Mouse (Mus musculus) CH12.LX (cell line): Measurements from ENCODE around the gene Hypk. TPM values are rescaled to one million over a fixed set of nuclear protein-coding genes. Genes with fewer than 3 reads are reported as not detected.
A peak's percentile ranks its signal among the peaks of the same experiment; 100 is the strongest.

Source experiments
- DNase-seq: peaks from one replicate; pipeline ENCODE4 v3.0.0-alpha.2; 2013; ENCODE audit errors: extremely low read depth
- H3K27ac ChIP-seq: 2 replicates; pipeline ENCODE4 v1.5.1; 2012; ENCODE audit warnings: low read depth, mild to moderate bottlenecking, control low read depth, moderate library complexity; ENCODE audit not compliant: insufficient read depth
- H3K27me3 ChIP-seq: replicated peaks from 2 replicates; pipeline ENCODE3; 2012; ENCODE audit warnings: inconsistent platforms
- H3K36me3 ChIP-seq, 2 experiments: replicated peaks in 1 of 2; 2 replicates each; pipeline versions ENCODE3 to v1.6.1; 2012; ENCODE audit warnings: inconsistent platforms in 1 of 2, low read length in 1 of 2, mild to moderate bottlenecking in 1 of 2, mixed read lengths in 1 of 2, moderate library complexity in 1 of 2; ENCODE audit not compliant: control insufficient read depth in 1 of 2, insufficient read depth in 1 of 2
- H3K4me1 ChIP-seq, 2 experiments: 2 replicates each; pipeline ENCODE4 v1.6.1; 2012; ENCODE audit warnings: inconsistent platforms in 1 of 2, moderate library complexity in 1 of 2; ENCODE audit not compliant: insufficient read depth in 2 of 2, control insufficient read depth in 1 of 2
- H3K4me2 ChIP-seq: 2 replicates; pipeline ENCODE4 v1.6.1; 2012; ENCODE audit warnings: low read depth, mild to moderate bottlenecking, control low read depth; ENCODE audit not compliant: poor library complexity, insufficient read depth, severe bottlenecking
- H3K4me3 ChIP-seq, 3 experiments: fragments of 150-350 bp in 1 of 3; sonication (generic) in 1 of 3; replicated peaks in 1 of 3; 2 replicates each; pipeline versions ENCODE3 to v1.5.1; 2011 to 2012; ENCODE audit warnings: low read depth in 2 of 3, low read length in 2 of 3, mild to moderate bottlenecking in 2 of 3, moderate library complexity in 2 of 3, control low read depth in 1 of 3, improper control_type of control experiment in 1 of 3, inconsistent platforms in 1 of 3, mixed read lengths in 1 of 3; ENCODE audit not compliant: poor library complexity in 1 of 3
- H3K79me2 ChIP-seq: replicated peaks from 2 replicates; pipeline ENCODE4 v1.6.1; 2012; ENCODE audit warnings: mild to moderate bottlenecking, moderate library complexity; ENCODE audit not compliant: control insufficient read depth, poor library complexity, insufficient read depth, severe bottlenecking; ENCODE audit errors: extremely low read depth
- H3K9ac ChIP-seq: 2 replicates; pipeline ENCODE4 v1.6.1; 2012; ENCODE audit warnings: low read depth, mild to moderate bottlenecking, control low read depth, moderate library complexity; ENCODE audit not compliant: insufficient read depth
- H3K9me3 ChIP-seq: replicated peaks from 2 replicates; pipeline ENCODE3; 2012; ENCODE audit warnings: low read length, inconsistent platforms, mixed read lengths
- BHLHE40 ChIP-seq: IDR thresholded peaks from 2 replicates; pipeline ENCODE4 v1.6.1; 2011; ENCODE audit warnings: mild to moderate bottlenecking, low read depth, low read length, improper control_type of control experiment
- CHD1 ChIP-seq: IDR thresholded peaks from 2 replicates; pipeline ENCODE4 v1.6.1; 2012; ENCODE audit warnings: low read depth, low read length, improper control_type of control experiment, inconsistent platforms
- CHD2 ChIP-seq: IDR thresholded peaks from 2 replicates; pipeline ENCODE4 v1.6.1; 2011; ENCODE audit warnings: low read length, improper control_type of control experiment
- CTCF ChIP-seq, 2 experiments: IDR thresholded peaks in 1 of 2; conservative IDR thresholded peaks in 1 of 2; 2 replicates each; pipeline ENCODE4 v1.5.1; 2011 to 2012; ENCODE audit warnings: low read depth in 2 of 2, low read length in 2 of 2, improper control_type of control experiment in 1 of 2, inconsistent platforms in 1 of 2, mild to moderate bottlenecking in 1 of 2, moderate library complexity in 1 of 2
- E2F4 ChIP-seq: IDR thresholded peaks from 2 replicates; pipeline ENCODE4 v1.6.1; 2011; ENCODE audit warnings: low read depth, low read length, improper control_type of control experiment; ENCODE audit not compliant: insufficient replicate concordance
- ELF1 ChIP-seq: IDR thresholded peaks from 2 replicates; pipeline ENCODE4 v1.6.1; 2014; ENCODE audit warnings: low read depth, mild to moderate bottlenecking, inconsistent platforms, low read length, improper control_type of control experiment
- EP300 ChIP-seq: IDR thresholded peaks from 2 replicates; pipeline ENCODE4 v1.6.1; 2011; ENCODE audit warnings: low read length, improper control_type of control experiment
- ETS1 ChIP-seq: conservative IDR thresholded peaks from 2 replicates; pipeline ENCODE4 v1.6.1; 2012; ENCODE audit warnings: low read depth, mild to moderate bottlenecking, inconsistent platforms, low read length, improper control_type of control experiment, moderate library complexity
- GABPA ChIP-seq: IDR thresholded peaks from 2 replicates; pipeline ENCODE4 v1.6.1; 2012; ENCODE audit warnings: low read depth, low read length, improper control_type of control experiment, inconsistent platforms; ENCODE audit not compliant: insufficient replicate concordance
- HCFC1 ChIP-seq: IDR thresholded peaks from 2 replicates; pipeline ENCODE4 v1.6.1; 2012; ENCODE audit warnings: low read depth, mild to moderate bottlenecking, inconsistent platforms, low read length, improper control_type of control experiment
- IRF4 ChIP-seq: IDR thresholded peaks from 2 replicates; pipeline ENCODE4 v1.6.1; 2014; ENCODE audit warnings: low read depth, mild to moderate bottlenecking, inconsistent platforms, low read length, improper control_type of control experiment
- JUND ChIP-seq: conservative IDR thresholded peaks from 2 replicates; pipeline ENCODE4 v1.6.1; 2011; ENCODE audit warnings: low read depth, low read length, improper control_type of control experiment
- KAT2A ChIP-seq: IDR thresholded peaks from 2 replicates; pipeline ENCODE4 v1.6.1; 2012; ENCODE audit warnings: low read length, improper control_type of control experiment, inconsistent platforms; ENCODE audit not compliant: insufficient replicate concordance
- MAFK ChIP-seq: IDR thresholded peaks from 2 replicates; pipeline ENCODE4 v1.6.1; 2011; ENCODE audit warnings: low read length, improper control_type of control experiment; ENCODE audit not compliant: insufficient replicate concordance
- MAX ChIP-seq: IDR thresholded peaks from 2 replicates; pipeline ENCODE4 v1.6.1; 2011; ENCODE audit warnings: low read length, improper control_type of control experiment
- MAZ ChIP-seq: IDR thresholded peaks from 2 replicates; pipeline ENCODE4 v1.6.1; 2012; ENCODE audit warnings: low read depth, mild to moderate bottlenecking, inconsistent platforms, low read length, improper control_type of control experiment, moderate library complexity
- MEF2A ChIP-seq: IDR thresholded peaks from 2 replicates; pipeline ENCODE4 v1.6.1; 2014; ENCODE audit warnings: low read depth, mild to moderate bottlenecking, inconsistent platforms, low read length, improper control_type of control experiment, borderline replicate concordance
- MXI1 ChIP-seq: IDR thresholded peaks from 2 replicates; pipeline ENCODE4 v1.6.1; 2011; ENCODE audit warnings: mild to moderate bottlenecking, low read depth, low read length, improper control_type of control experiment
- MYC ChIP-seq: IDR thresholded peaks from 2 replicates; pipeline ENCODE4 v1.6.1; 2011; ENCODE audit warnings: low read depth, mild to moderate bottlenecking, improper control_type of control experiment, low read length
- NELFE ChIP-seq: IDR thresholded peaks from 2 replicates; pipeline ENCODE4 v1.6.1; 2011; ENCODE audit warnings: low read depth, low read length, improper control_type of control experiment
- NRF1 ChIP-seq: IDR thresholded peaks from 2 replicates; pipeline ENCODE4 v1.6.1; 2014; ENCODE audit warnings: low read depth, mild to moderate bottlenecking, inconsistent platforms, low read length, improper control_type of control experiment, moderate library complexity
- PAX5 ChIP-seq: IDR thresholded peaks from 2 replicates; pipeline ENCODE4 v1.6.1; 2012; ENCODE audit warnings: low read length, inconsistent platforms, mixed read lengths
- POLR2A ChIP-seq: IDR thresholded peaks from 2 replicates; pipeline ENCODE4 v1.6.1; 2011; ENCODE audit warnings: low read depth, mild to moderate bottlenecking, improper control_type of control experiment, low read length
- POLR2AphosphoS2 ChIP-seq: IDR thresholded peaks from 2 replicates; pipeline ENCODE4 v1.6.1; 2011; ENCODE audit warnings: low read depth, low read length, improper control_type of control experiment
- RAD21 ChIP-seq: IDR thresholded peaks from 2 replicates; pipeline ENCODE4 v1.6.1; 2011; ENCODE audit warnings: low read depth, mild to moderate bottlenecking, low read length, improper control_type of control experiment, moderate library complexity
- RCOR1 ChIP-seq: conservative IDR thresholded peaks from 2 replicates; pipeline ENCODE4 v1.6.1; 2012; ENCODE audit warnings: low read depth, mild to moderate bottlenecking, inconsistent platforms, low read length, improper control_type of control experiment
- SIN3A ChIP-seq: IDR thresholded peaks from 2 replicates; pipeline ENCODE4 v1.6.1; 2012; ENCODE audit warnings: low read length, improper control_type of control experiment, inconsistent platforms
- SMC3 ChIP-seq: IDR thresholded peaks from 2 replicates; pipeline ENCODE4 v1.6.1; 2011; ENCODE audit warnings: low read depth, low read length, improper control_type of control experiment
- TBP ChIP-seq: conservative IDR thresholded peaks from 2 replicates; pipeline ENCODE4 v1.6.1; 2011; ENCODE audit warnings: low read depth, low read length, improper control_type of control experiment
- TCF12 ChIP-seq: IDR thresholded peaks from 2 replicates; pipeline ENCODE4 v1.6.1; 2014; ENCODE audit warnings: low read depth, mild to moderate bottlenecking, inconsistent platforms, low read length, improper control_type of control experiment
- UBTF ChIP-seq: IDR thresholded peaks from 2 replicates; pipeline ENCODE4 v1.6.1; 2012; ENCODE audit warnings: low read depth, mild to moderate bottlenecking, inconsistent platforms, low read length, improper control_type of control experiment, moderate library complexity
- USF1 ChIP-seq: IDR thresholded peaks from 2 replicates; pipeline ENCODE4 v1.6.1; 2014; ENCODE audit warnings: low read depth, mild to moderate bottlenecking, inconsistent platforms, low read length, improper control_type of control experiment
- USF2 ChIP-seq: conservative IDR thresholded peaks from 2 replicates; pipeline ENCODE4 v1.6.1; 2011; ENCODE audit warnings: low read depth, low read length, improper control_type of control experiment
- ZC3H11A ChIP-seq: IDR thresholded peaks from 2 replicates; pipeline ENCODE4 v1.6.1; 2012; ENCODE audit warnings: low read depth, mild to moderate bottlenecking, inconsistent platforms, low read length, improper control_type of control experiment
- ZMIZ1 ChIP-seq: IDR thresholded peaks from 2 replicates; pipeline ENCODE4 v1.6.1; 2012; ENCODE audit warnings: low read depth, mild to moderate bottlenecking, inconsistent platforms, low read length, improper control_type of control experiment
- ZNF384 ChIP-seq: IDR thresholded peaks from 2 replicates; pipeline ENCODE4 v1.6.1; 2012; ENCODE audit warnings: low read depth, low read length, improper control_type of control experiment, inconsistent platforms
- dilution Hi-C: fragments of 300-500 bp; cut with MboI; formaldehyde crosslinking; loops from 2 replicates; pipeline ENCODE4 v1.14.3; 2020; ENCODE audit warnings: low sequenced_read_pairs; ENCODE audit not compliant: extremely low pct_unique_long_range_greater_than_20kb, extremely low pct_ligation_motif_present
- in situ Hi-C: fragments of 300-500 bp; cut with MboI; formaldehyde crosslinking; loops from 3 replicates; pipeline ENCODE4 v1.14.3; 2019; ENCODE audit warnings: low sequenced_read_pairs, low pct_ligation_motif_present, low pct_unique_long_range_greater_than_20kb, mixed read lengths
- polyA plus RNA-seq: library from polyadenylated mRNA; unstranded; fragments of >175 nt; gene quantifications from 2 replicates; pipeline ENCODE4 v1.2.1, GENCODE M21; 2012; ENCODE audit warnings: low read depth; ENCODE audit not compliant: insufficient read length
- total RNA-seq, 2 experiments: library from RNA; depleted of rRNA; stranded (reverse); fragments of 300-350 nt in 1 of 2; fragments of >200 nt in 1 of 2; gene quantifications; 2 replicates each; pipeline ENCODE4 v1.2.3; 2012 to 2014

Hypk gene
- total and polyA plus RNA-seq, 3 experiments, result 11.7 to 119 (median 15.4) TPM

GRCm38 (mm10) chr2:121413387-121414042 lies 39.6 kb upstream of the Hypk start, which contains the start of the genes Pdia3 and Catsper2 (continued):
- TF ChIP-seq ZC3H11A (no peak), TCF12 (peak; percentile 92), MXI1 (peak; percentile 80)

DNA sequence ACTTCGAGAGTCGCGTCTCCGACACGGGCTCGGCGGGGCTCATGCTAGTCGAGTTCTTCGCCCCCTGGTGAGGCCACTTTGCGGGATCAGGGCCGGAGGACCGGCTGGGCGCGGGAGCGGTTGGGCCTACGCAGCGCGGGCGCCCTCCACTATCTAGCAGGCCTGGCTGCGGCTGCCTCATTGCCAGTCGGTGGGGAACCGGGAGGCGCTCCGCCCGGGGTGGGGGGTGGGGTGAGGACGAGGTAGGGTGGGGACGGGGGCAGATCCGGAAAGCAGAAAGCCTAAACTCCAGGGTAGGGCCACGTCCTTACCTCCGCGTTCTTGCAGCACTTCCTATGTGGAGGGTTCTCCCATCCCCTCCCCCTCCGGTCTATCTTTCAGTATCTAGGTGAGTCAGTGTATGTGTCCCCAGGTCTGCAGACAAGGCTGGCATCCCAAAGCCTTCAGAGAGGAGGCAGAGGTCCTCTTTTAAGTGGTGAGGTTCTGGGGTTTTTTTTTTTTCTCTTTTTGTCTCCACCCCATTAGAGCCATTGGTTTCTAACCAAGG lies 38.9 kb upstream of the Hypk start:
- no peaks in the 10 kb centered on the region for H3K9me3 ChIP-seq
- in situ Hi-C loops (no loop called here), dilution Hi-C loops (no loop called here)
- H3K36me3 ChIP-seq, result peaks cover 5 to 34% of the 10 kb centered on the region in 2 experiments
- peak overlapping the region; percentile 72 to 96 (median 94) for H3K4me3 ChIP-seq
- H3K79me2 ChIP-seq, result peaks cover 54% of the 10 kb centered on the region
- peak; percentile 77 for DNase-seq
- peak overlapping the region; percentile 62 for H3K4me2 ChIP-seq
- H3K27me3 ChIP-seq, result no peaks in the 10 kb centered on the region
- peaks cover 8 to 48% of the 10 kb centered on the region in 2 experiments; a peak in 3 of 4 replicates for H3K4me1 ChIP-seq
- H3K27ac ChIP-seq, result peak overlapping the region; percentile 85
- H3K9ac ChIP-seq, result peak overlapping the region; percentile 96
- TF ChIP-seq GABPA, result no peak
- no peak for TF ChIP-seq PAX5
- no peak for TF ChIP-seq TBP
- no peak for TF ChIP-seq E2F4
- no peak for TF ChIP-seq JUND
- no peak for TF ChIP-seq MAFK
- no peak for TF ChIP-seq HCFC1
- TF ChIP-seq CHD1, result peak; percentile 82
- TF ChIP-seq ZMIZ1, result no peak
- 0 out of 2 replicates have a peak, but pooled peaks have one; percentile 18 for TF ChIP-seq EP300
- TF ChIP-seq RAD21, result no peak
- TF ChIP-seq POLR2A, result no peak
- peak; percentile 58 for TF ChIP-seq MXI1
- TF ChIP-seq USF1, result no peak
- TF ChIP-seq ELF1, result peak; percentile 59
- TF ChIP-seq SMC3, result no peak
- peak; percentile 18; the same call in 1 of the 2 replicates for TF ChIP-seq MAX
- no peak for TF ChIP-seq USF2
- TF ChIP-seq MAZ, result no peak
- peak; percentile 64 for TF ChIP-seq ZNF384
- no peak for TF ChIP-seq ZC3H11A
- no peak for TF ChIP-seq NRF1
- 0 out of 2 replicates have a peak, but pooled peaks have one; percentile 45 for TF ChIP-seq MYC
- no peak for TF ChIP-seq NELFE
- peak; percentile 84 for TF ChIP-seq SIN3A
- 0 out of 2 replicates have a peak, but pooled peaks have one; percentile 17 for TF ChIP-seq ETS1
- no peak for TF ChIP-seq KAT2A
- no peak for TF ChIP-seq RCOR1
- TF ChIP-seq CHD2, result peak; percentile 73
- no peak for TF ChIP-seq CTCF (conservative IDR thresholded peaks at IDR 0.05 in 1 of 2, IDR thresholded peaks at IDR 0.05 in 1 of 2; ENCODE audit: low read depth in 2 of 2, low read length in 2 of 2)
- no peak for TF ChIP-seq IRF4
- TF ChIP-seq MEF2A, result no peak
- no peak for TF ChIP-seq POLR2AphosphoS2
- TF ChIP-seq TCF12, result no peak
- no peak for TF ChIP-seq UBTF
- no peak for TF ChIP-seq BHLHE40
